Comparison of ENCODE assay signal across 9 mouse cellular contexts in genomic region chr11:120279335-120279734, GRCm38 (mm10). TPM values are rescaled to one million over a fixed set of nuclear protein-coding genes. Genes with fewer than 3 reads are reported as not detected.
A peak's percentile ranks its signal among the peaks of the same experiment; 100 is the strongest.
DNase-seq lines count a peak whose midpoint lies in the region; ATAC-seq lines count a peak whose summit lies in the region.
"Had no signal": no experiment of that assay in that cellular context is flagged by ENCODE, and none has a peak within 500 bp of the region (broad histone marks: within the 10 kb centered on the region; RNA-seq: fewer than 3 reads in every experiment).

No protein-coding gene starts in this region.

- H3K4me3 ChIP-seq in hindbrain, embryonic 16.5 days (ENCODE audit: low read length) = no peak overlapping the region
- H3K4me3 ChIP-seq in midbrain, embryonic 12.5 days = no peak overlapping the region

- no peak overlapping the region for H3K9ac ChIP-seq in hindbrain, embryonic 16.5 days (ENCODE audit: low read depth, low read length)
- no peak overlapping the region for H3K9ac ChIP-seq in midbrain, embryonic 12.5 days (replicated peaks)

- no peaks in the 10 kb centered on the region; the same call in 1 of the 2 replicates for H3K27me3 ChIP-seq in hindbrain, embryonic 16.5 days (replicated peaks; ENCODE audit: control insufficient read depth, insufficient read depth, low read length)
- no peaks in the 10 kb centered on the region for H3K27me3 ChIP-seq in midbrain, embryonic 12.5 days

- peaks cover 39% of the 10 kb centered on the region for H3K36me3 ChIP-seq in hindbrain, embryonic 16.5 days (ENCODE audit: control insufficient read depth, insufficient read depth, low read length)
- peaks cover 99% of the 10 kb centered on the region for H3K36me3 ChIP-seq in midbrain, embryonic 12.5 days

- peak; percentile 37 for DNase-seq in adrenal gland, adult 2 months
- DNase-seq in adrenal gland, postnatal 25 days = no peak
- DNase-seq in layer of hippocampus, adult 11-12 months (ENCODE audit: low spot score) = peak; percentile 57
- no peak for DNase-seq in layer of hippocampus, adult 9-10 months (ENCODE audit: low spot score)
- no peak for DNase-seq in cerebellum, adult 18-20 months
- DNase-seq: gastrocnemius, postnatal 14 days had no signal

- 0 out of 2 replicates have a peak, but pooled peaks have one; percentile 3 for ATAC-seq in hindbrain, embryonic 16.5 days
- no peak for ATAC-seq in midbrain, embryonic 12.5 days (ENCODE audit: low FRiP score, low read depth)
- no peak for ATAC-seq in monocyte, adult 5-6 weeks (replicated peaks; ENCODE audit: insufficient number of reproducible peaks, low FRiP score, low TSS enrichment, poor library complexity, severe bottlenecking)

- WGBS in hindbrain, embryonic 16.5 days = 71% methylated on average over 11 of the region's 11 CpGs
- WGBS in midbrain, embryonic 12.5 days = 92% methylated on average over 11 of the region's 11 CpGs

- H3K9me3 ChIP-seq in hindbrain, embryonic 16.5 days (ENCODE audit: control insufficient read depth, low read length) = no peaks in the 10 kb centered on the region
- no peaks in the 10 kb centered on the region for H3K9me3 ChIP-seq in midbrain, embryonic 12.5 days

- no peak overlapping the region for H3K27ac ChIP-seq in hindbrain, embryonic 16.5 days (ENCODE audit: low read depth, low read length)
- H3K27ac ChIP-seq in midbrain, embryonic 12.5 days (replicated peaks) = peak overlapping the region; percentile 80

- peaks cover 23% of the 10 kb centered on the region for H3K4me1 ChIP-seq in hindbrain, embryonic 16.5 days (ENCODE audit: control insufficient read depth, insufficient read depth, low read depth, low read length)
- peaks cover 27% of the 10 kb centered on the region for H3K4me1 ChIP-seq in midbrain, embryonic 12.5 days

- H3K4me2 ChIP-seq in hindbrain, embryonic 16.5 days (ENCODE audit: low read length) = no peak overlapping the region
- no peak overlapping the region for H3K4me2 ChIP-seq in midbrain, embryonic 12.5 days (replicated peaks)

RNA-seq across cellular contexts. Expression of gene Bahcc1, which starts 46.6 kb away (rescaled TPM):
- total RNA-seq in adrenal gland, adult 2 months (2021) = 10 to 100 TPM in 1 of 2 experiments, 1 to 10 TPM in 1; 9.2 to 21.9 TPM
- polyA plus RNA-seq in adrenal gland, adult 2 months (2012; rRNA removed) = 17.9 and 19.5 TPM in 2 replicates
- 23.8 and 25.8 TPM in 2 replicates for total RNA-seq in adrenal gland, postnatal 25 days (2021)
- polyA plus RNA-seq in hindbrain, embryonic 16.5 days (2015; fragmentation: Nextera tagmentation; extraction: Ambion mirVana) = 7.8 and 9.7 TPM in 2 replicates
- 25.1 and 26.1 TPM in 2 replicates for polyA plus RNA-seq in midbrain, embryonic 12.5 days (2016; fragmentation: Nextera tagmentation; extraction: Ambion mirVana)
- 0.68 to 0.85 TPM (median 0.76 TPM) in 3 replicates for total RNA-seq in monocyte, adult 5-6 weeks (2017)

Comparison
In these comparisons a context has a peak if more than half of its experiments do, and no peak if none do; other contexts are left out.
1. DNase-seq: peak in adrenal gland, adult 2 months (single experiment) and layer of hippocampus, adult 11-12 months (single experiment); none in adrenal gland, postnatal 25 days (single experiment), layer of hippocampus, adult 9-10 months (single experiment) and cerebellum, adult 18-20 months (0 of 2).